Mouse (Mus musculus): ENCODE results near the gene Snx29.

The Snx29 gene

DNA sequence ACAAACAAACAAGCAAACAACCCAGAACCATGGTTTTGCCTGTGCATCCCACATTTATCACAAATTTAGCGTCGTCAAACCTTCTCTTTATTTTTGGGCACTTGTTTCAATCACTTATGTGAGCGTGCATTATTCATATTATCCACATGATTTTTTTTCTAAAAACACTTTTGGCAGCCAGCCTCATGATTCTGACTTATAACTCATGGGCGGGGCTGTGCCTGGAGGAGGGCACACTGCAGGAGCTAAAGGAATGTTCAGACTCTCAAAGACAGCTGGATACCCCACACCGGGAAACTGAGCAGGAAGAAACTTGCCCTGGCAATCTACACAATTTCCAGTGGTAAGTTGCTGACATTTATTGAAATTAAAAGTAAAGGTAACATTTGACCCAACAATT, 455.5 kb downstream of the Snx29 start:
- no peak for DNase-seq (ENCODE audit: low read depth, low spot score)

- DNase-seq (ENCODE audit: low read depth, low spot score), result no peak
Observed at GRCm38 (mm10) chr16:11778715-11779460, 456.2 kb downstream of the Snx29 start.

DNA sequence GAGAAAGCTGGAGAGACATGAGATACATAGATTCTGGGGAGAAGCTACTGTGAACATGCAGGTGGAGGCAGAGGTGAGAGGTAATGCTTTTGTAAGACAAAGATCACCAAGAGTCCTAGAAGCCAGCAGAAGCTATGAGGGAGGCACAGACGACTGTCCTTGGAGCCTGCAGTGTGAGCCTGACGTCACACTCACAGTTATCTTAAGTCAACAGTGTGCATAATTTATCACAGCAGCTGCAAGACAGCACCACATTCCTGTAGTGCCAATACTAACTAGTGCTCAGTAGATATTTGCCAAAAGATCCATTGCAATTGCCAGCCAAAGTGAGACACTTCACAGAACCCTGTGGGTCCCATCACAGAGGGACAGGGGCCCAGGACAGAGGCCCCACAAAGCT, 459.4 kb downstream of the Snx29 start:
- DNase-seq (ENCODE audit: low read depth, low spot score), result peak; percentile 24

- no peak for DNase-seq (ENCODE audit: low read depth, low spot score)
Observed at GRCm38 (mm10) chr16:11783337-11783736, 460.6 kb downstream of the Snx29 start.

- DNase-seq (ENCODE audit: low read depth, low spot score), result no peak
Observed at GRCm38 (mm10) chr16:11784354-11784753, 461.6 kb downstream of the Snx29 start.

DNA sequence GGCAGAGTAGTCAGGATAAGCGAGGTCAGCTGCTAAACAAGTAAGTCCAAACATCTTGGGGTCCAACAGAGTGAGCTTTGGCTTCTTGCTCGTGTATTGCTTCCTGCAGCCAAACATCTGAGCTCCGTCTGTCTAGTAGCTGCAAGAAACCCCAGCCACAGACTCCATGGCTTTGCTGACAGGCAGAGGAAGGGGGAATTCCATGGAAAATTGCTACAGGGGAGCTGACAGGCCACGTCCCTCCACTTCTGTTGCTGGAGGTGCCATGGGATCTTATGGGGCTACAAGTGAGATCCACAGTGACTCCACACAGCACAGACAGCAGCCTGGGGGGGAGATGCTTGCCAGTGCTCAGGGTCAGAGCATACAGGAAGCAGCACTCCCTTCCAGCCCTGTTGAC, 463.1 kb downstream of the Snx29 start:
- no peak for DNase-seq (ENCODE audit: low read depth, low spot score)

GRCm38 (mm10) chr16:11790476-11790875, 467.8 kb downstream of the Snx29 start:
- no peak for DNase-seq (ENCODE audit: low read depth, low spot score)

DNA sequence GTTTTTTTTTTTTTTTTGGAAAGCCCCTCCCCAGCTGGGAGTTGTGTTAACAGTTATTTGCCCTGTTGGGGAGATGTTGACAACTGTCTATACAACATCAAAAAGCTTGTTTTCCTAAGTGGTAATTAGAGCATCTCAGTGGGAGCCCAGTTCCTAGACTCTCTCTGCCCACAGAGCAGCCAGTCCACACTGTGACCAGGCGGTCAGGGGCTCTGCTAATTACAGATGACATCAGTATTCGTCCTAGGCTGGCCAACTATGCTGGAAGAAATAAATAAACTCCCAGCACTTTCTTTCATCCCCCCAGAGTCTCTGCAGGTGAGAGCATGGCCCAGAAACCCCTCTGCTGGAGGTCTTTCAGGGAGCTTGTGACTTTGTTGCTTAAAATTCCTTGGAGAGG, 470.7 kb downstream of the Snx29 start:
- DNase-seq (ENCODE audit: low read depth, low spot score), result no peak

DNA sequence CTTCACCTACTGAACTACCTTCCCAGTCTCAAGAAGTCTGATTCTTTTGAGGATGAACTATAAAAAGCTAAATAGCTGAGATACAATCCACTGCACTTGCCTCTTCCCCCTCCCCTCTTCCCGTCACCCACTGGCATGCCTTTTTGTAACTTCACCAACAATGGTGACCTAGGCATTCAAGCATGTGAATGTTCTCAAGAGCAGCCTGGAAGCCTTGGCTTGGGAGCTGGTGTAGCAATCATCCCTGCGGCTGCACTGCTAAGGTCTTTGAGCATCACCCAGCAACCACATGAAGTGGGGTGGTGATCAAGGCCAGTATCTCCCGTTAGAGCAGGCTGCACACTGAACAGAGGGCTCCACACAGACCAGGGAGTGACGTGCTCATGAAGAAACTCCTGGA, 471.9 kb downstream of the Snx29 start:
- DNase-seq (ENCODE audit: low read depth, low spot score), result no peak

GRCm38 (mm10) chr16:11795758-11796460, 473.2 kb downstream of the Snx29 start:
- no peak for DNase-seq (ENCODE audit: low read depth, low spot score)

- DNase-seq (ENCODE audit: low read depth, low spot score), result no peak
Observed at GRCm38 (mm10) chr16:11801960-11802539, 479.3 kb downstream of the Snx29 start.
